Mouse (Mus musculus) forebrain, embryonic 14.5 days (tissue): ENCODE measurements around the gene Ddc. TPM values are rescaled to one million over a fixed set of nuclear protein-coding genes. Genes with fewer than 3 reads are reported as not detected.
A peak's percentile ranks its signal among the peaks of the same experiment; 100 is the strongest.

ENCODE experiments used
- ATAC-seq: fragments of 200-750 bp; cut with Nextera tagmentation; 2 replicates; pipeline ENCODE4 v1.8.0; 2017; ENCODE audit warnings: mild to moderate bottlenecking, moderate library complexity
- DNase-seq: peaks from one replicate; pipeline ENCODE4 v3.0.0-alpha.2; 2015; ENCODE audit warnings: low spot score
- H3K27ac ChIP-seq: fragments of 300-500 bp; sonication (generic); 2 replicates; pipeline ENCODE4 v1.5.1; 2014; ENCODE audit warnings: low read depth, mild to moderate bottlenecking, control low read depth, low read length, moderate library complexity
- H3K27me3 ChIP-seq: fragments of 300-500 bp; sonication (generic); replicated peaks from 2 replicates; pipeline ENCODE4 v1.6.1; 2014; ENCODE audit warnings: low read length, control low read depth, mixed read lengths; ENCODE audit not compliant: control insufficient read depth, insufficient read depth
- H3K36me3 ChIP-seq: fragments of 300-500 bp; sonication (generic); 2 replicates; pipeline ENCODE4 v1.6.1; 2014; ENCODE audit warnings: low read length, control low read depth; ENCODE audit not compliant: control insufficient read depth, insufficient read depth
- H3K4me1 ChIP-seq: fragments of 300-500 bp; sonication (generic); 2 replicates; pipeline ENCODE4 v1.6.1; 2014; ENCODE audit warnings: antibody characterized with exemption, low read length, control low read depth; ENCODE audit not compliant: control insufficient read depth, insufficient read depth
- H3K4me2 ChIP-seq: fragments of 300-500 bp; sonication (generic); 2 replicates; pipeline ENCODE4 v1.6.1; 2014; ENCODE audit warnings: mild to moderate bottlenecking, control low read depth, low read length
- H3K4me3 ChIP-seq: fragments of 300-500 bp; sonication (generic); 2 replicates; pipeline ENCODE4 v1.5.1; 2014; ENCODE audit warnings: low read depth, low read length, control low read depth
- H3K9ac ChIP-seq: fragments of 300-500 bp; sonication (generic); 2 replicates; pipeline ENCODE4 v1.6.1; 2014; ENCODE audit warnings: mild to moderate bottlenecking, low read length, control low read depth, moderate library complexity
- H3K9me3 ChIP-seq: fragments of 300-500 bp; sonication (generic); replicated peaks from 2 replicates; pipeline ENCODE4 v1.6.1; 2016; ENCODE audit warnings: low read length, control low read depth, mixed read lengths; ENCODE audit not compliant: control insufficient read depth
- WGBS: fragments of 180-500 bp; shearing (Covaris S2); extraction: QIAGEN DNeasy Blood & Tissue Kit; methylation state at CpG from one replicate; pipeline ENCODE4 v1.1.7; 2014; 5-methylcytosine and 5-hydroxymethylcytosine counted together
- polyA plus RNA-seq: library from polyadenylated mRNA; unstranded; fragments of >200 nt; fragmentation: Nextera tagmentation; extraction: Ambion mirVana; gene quantifications from 2 replicates; pipeline ENCODE4 v1.2.1, GENCODE M21; 2014

The Ddc gene
- polyA plus RNA-seq, 1 experiment from 2014 or later, result 7.3 TPM

DNA sequence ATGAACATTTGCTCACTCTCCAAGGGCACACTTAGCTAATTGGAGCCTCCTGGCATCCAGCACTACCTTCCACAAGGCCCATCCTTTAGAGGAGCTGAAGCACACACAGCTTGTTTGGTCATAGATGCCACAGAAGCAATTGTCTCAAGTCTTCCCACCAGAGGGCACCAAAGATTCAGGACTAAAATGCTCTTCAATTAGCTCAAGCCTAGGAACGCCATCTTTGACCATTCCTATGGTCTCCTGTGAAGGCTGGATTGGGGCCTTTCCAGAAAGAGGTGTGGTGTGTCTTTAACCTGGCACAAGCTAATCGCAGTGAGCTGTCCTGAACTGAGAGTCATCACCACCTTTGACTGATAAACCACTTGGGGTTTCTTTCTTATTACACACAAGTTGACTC is 77.7 kb downstream of the Ddc start:
- 3% methylated on average over 2 of the region's 2 CpGs for WGBS
- Histone ChIP-seq H3K4me3 (no peak overlapping the region), H3K27me3 (no peaks in the 10 kb centered on the region), H3K36me3 (no peaks in the 10 kb centered on the region), H3K27ac (no peak overlapping the region), H3K4me2 (no peak overlapping the region), H3K9me3 (no peaks in the 10 kb centered on the region), H3K9ac (no peak overlapping the region), H3K4me1 (peaks cover 27% of the 10 kb centered on the region)
- peak; percentile 97 for DNase-seq
- peak; percentile 54 for ATAC-seq

DNA sequence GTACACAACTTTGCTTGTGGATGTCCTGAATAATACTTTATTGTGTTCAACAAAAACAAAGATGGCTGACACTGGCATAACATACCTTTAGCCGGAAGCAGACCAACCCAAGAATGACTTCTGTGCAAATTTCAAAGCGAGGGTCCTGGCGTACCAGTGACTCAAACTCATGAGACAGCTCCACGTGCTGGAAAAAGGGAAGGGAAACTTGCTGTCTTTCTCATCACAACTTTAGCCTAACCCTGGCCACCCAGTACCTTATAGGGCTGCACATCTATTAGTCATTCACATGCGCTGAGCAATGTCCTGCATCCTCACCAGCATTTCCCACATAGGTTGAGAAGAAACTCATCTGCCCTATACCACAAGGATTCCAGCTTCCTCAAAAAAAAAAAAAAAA is 78.7 kb downstream of the Ddc start:
- Histone ChIP-seq H3K27ac (no peak overlapping the region), H3K9ac (no peak overlapping the region), H3K4me1 (peaks cover 19% of the 10 kb centered on the region), H3K9me3 (no peaks in the 10 kb centered on the region), H3K36me3 (no peaks in the 10 kb centered on the region), H3K4me3 (no peak overlapping the region), H3K4me2 (no peak overlapping the region), H3K27me3 (no peaks in the 10 kb centered on the region)
- no peak for DNase-seq
- 90% methylated on average over 5 of the region's 5 CpGs for WGBS
- no peak for ATAC-seq

GRCm38 (mm10) chr11:11818797-11819196 is 79.1 kb downstream of the Ddc start:
- H3K4me3 ChIP-seq, result no peak overlapping the region
- no peak overlapping the region for H3K9ac ChIP-seq
- no peaks in the 10 kb centered on the region for H3K36me3 ChIP-seq
- H3K4me1 ChIP-seq, result peaks cover 19% of the 10 kb centered on the region
- ATAC-seq, result no peak
- H3K4me2 ChIP-seq, result no peak overlapping the region
- no peak overlapping the region for H3K27ac ChIP-seq
- DNase-seq, result no peak
- no peaks in the 10 kb centered on the region for H3K9me3 ChIP-seq
- no peaks in the 10 kb centered on the region for H3K27me3 ChIP-seq
- 89% methylated on average over 6 of the region's 6 CpGs for WGBS

GRCm38 (mm10) chr11:11815737-11816136 is 82.2 kb downstream of the Ddc start:
- H3K4me2 ChIP-seq, result no peak overlapping the region
- DNase-seq, result no peak
- WGBS, result 60% methylated on average over 3 of the region's 3 CpGs
- no peaks in the 10 kb centered on the region for H3K27me3 ChIP-seq
- no peak for ATAC-seq
- H3K4me1 ChIP-seq, result no peaks in the 10 kb centered on the region
- H3K9me3 ChIP-seq, result no peaks in the 10 kb centered on the region
- no peak overlapping the region for H3K4me3 ChIP-seq
- no peak overlapping the region for H3K27ac ChIP-seq
- no peaks in the 10 kb centered on the region for H3K36me3 ChIP-seq
- H3K9ac ChIP-seq, result no peak overlapping the region

- DNase-seq, result peak; percentile 93
- peak; percentile 21; the same call in 1 of the 2 replicates for ATAC-seq
- no peak overlapping the region for H3K27ac ChIP-seq
- H3K9me3 ChIP-seq, result no peaks in the 10 kb centered on the region
- no peaks in the 10 kb centered on the region for H3K27me3 ChIP-seq
- H3K4me1 ChIP-seq, result peaks cover 7% of the 10 kb centered on the region; the same call in 1 of the 2 replicates
- WGBS, result 19% methylated on average over 9 of the region's 9 CpGs
- H3K4me2 ChIP-seq, result peak overlapping the region; percentile 26; the same call in 1 of the 2 replicates
- no peak overlapping the region for H3K4me3 ChIP-seq
- H3K9ac ChIP-seq, result peak overlapping the region; percentile 43; the same call in 1 of the 2 replicates
- H3K36me3 ChIP-seq, result no peaks in the 10 kb centered on the region
These were observed 86.0 kb downstream of the Ddc start for GRCm38 (mm10) chr11:11811906-11812480.

DNA sequence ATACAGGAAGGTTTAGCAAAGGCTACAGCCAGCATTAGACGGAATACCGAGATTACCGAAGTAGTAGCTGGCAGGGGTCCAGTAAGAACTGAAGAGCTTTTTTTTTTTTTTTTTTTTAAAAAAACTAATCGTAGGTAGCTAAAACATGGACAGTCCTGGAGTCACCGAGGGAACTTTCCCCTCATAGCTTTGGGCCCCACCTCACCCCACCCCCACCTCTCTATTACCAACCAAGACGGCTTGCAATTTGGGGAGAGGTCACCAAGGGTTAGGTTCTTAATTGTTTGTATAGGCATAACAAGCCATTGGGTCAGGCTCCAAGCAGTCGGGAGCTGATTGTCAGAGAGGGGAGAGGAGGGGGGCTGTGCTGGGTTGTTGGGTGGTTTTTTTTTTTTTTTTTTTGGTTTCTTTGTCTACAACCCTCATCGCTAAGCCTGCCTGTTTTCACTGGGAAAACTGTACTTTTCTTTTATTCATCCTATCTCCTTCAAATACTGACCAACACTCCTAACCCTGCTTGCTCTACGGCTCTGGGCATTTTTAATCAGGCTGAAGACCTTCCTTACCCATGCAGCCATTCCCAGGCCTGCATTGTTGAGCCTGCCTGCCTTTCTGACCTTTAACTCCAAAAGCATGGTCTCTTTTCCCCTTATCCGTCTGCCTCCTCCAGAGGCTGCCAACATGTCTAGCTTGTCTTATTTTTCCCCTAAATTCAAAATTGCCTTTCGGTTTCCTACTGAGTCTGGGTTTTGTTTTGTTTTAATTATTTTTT is 88.4 kb downstream of the Ddc start:
- 3% methylated on average over 11 of the region's 11 CpGs for WGBS
- Histone ChIP-seq H3K4me2 (peak overlapping the region; percentile 74), H3K4me3 (peak overlapping the region; percentile 57), H3K9me3 (no peaks in the 10 kb centered on the region), H3K4me1 (peaks cover 7% of the 10 kb centered on the region; the same call in 1 of the 2 replicates), H3K27me3 (no peaks in the 10 kb centered on the region), H3K36me3 (0 out of 2 replicates have a peak, but pooled peaks cover 2% of the 10 kb centered on the region), H3K9ac (peak overlapping the region; percentile 83), H3K27ac (peak overlapping the region; percentile 95)
- ATAC-seq, result peak; percentile 15
- DNase-seq, result peak; percentile 65

DNA sequence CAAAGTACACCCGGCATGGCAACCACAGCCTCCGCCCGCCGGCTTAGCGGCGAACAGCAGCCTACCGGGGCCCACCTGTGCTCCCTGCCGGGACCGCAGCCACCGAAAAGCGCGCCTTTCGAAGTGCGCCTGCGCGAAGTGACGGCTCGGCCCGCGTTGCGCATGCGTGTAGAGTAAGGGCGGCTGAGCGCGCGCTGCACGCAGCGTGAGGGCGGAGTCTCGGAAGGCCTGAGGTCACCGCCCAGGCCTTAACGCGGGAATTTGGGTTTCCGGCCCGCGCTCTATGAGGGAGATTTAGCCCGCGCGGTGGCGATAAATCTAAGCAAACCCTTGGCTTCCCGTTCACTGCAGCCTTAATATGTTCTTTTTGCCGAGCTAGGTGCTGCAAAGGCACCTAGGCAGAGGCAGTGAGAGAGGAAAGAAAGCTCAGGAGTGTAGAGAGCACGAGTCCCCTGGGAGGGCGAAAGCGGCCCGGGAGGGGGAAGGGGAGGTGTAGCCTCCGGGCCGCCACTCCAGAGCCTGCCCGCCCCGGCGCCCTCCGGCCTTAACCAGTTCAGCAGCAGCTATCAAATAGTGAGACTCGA is 89.0 kb downstream of the Ddc start, which contains the start of gene Fignl1:
Fignl1 (minus strand) TSS at position 143 of the 584 bp plus-strand sequence.
- peak within 1 kb of the TSS; percentile 83 for H3K9ac ChIP-seq
- ATAC-seq (peak; percentile 95), DNase-seq (peak; percentile 98)
- WGBS, result under 1% methylated on average over 53 of the region's 53 CpGs
- no peaks in the 10 kb centered on the region for H3K9me3 ChIP-seq
- peak within 1 kb of the TSS; percentile 74 for H3K4me2 ChIP-seq
- no peaks in the 10 kb centered on the region for H3K27me3 ChIP-seq
- H3K4me3 ChIP-seq, result peak within 1 kb of the TSS; percentile 57
- peak within 1 kb of the TSS; percentile 95 for H3K27ac ChIP-seq
- H3K4me1 ChIP-seq, result peaks cover 7% of the 10 kb centered on the region; the same call in 1 of the 2 replicates
- H3K36me3 ChIP-seq, result 0 out of 2 replicates have a peak, but pooled peaks cover 2% of the 10 kb centered on the region

DNA sequence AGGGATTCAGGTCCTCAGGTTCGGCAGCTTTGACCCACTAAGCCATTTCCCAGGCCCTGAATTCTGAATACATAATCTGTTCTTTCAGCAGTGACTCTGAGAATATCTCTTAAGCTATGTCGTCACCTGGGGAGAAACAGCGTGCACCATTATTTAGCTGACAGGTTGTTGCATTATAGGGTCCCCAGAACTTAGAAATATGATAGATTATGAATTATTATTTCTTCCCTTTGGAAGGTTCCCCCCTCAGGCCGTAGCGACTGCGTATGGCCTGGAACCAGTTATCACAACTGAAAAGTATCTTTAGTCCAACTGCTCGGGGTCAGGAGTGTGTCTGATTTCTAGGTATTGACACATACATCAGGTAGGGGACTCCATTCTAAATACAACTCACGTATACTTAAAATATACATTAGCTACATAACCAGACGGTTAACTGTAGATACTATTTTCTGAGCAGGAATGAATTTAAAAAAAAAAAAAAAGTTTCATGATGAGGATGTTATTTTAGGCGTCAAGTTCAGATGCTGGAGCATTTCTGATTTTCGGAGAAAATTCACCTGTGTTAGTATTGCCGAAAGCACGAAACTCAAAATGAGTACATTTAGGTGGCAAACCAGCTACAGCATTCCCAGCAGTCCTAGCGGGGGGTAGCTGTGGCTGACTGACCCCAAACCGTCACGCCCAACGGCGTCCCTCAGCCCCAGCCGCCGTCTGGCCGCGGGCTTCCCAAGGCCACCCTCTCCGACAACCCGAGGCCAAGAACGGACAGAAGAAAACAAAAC is 89.7 kb downstream of the Ddc start:
- H3K4me1 ChIP-seq, result peaks cover 7% of the 10 kb centered on the region; the same call in 1 of the 2 replicates
- no peaks in the 10 kb centered on the region for H3K27me3 ChIP-seq
- H3K9me3 ChIP-seq, result no peaks in the 10 kb centered on the region
- H3K9ac ChIP-seq, result peak overlapping the region; percentile 83
- H3K36me3 ChIP-seq, result peaks cover 6% of the 10 kb centered on the region
- DNase-seq, result no peak
- H3K4me2 ChIP-seq, result peak overlapping the region; percentile 74
- H3K4me3 ChIP-seq, result peak overlapping the region; percentile 57
- WGBS, result 8% methylated on average over 25 of the region's 25 CpGs
- peak overlapping the region; percentile 69 for H3K27ac ChIP-seq
- ATAC-seq, result peak; percentile 77
